Mouse (Mus musculus) C2C12 (cell line): ENCODE measurements at regions not wholly inside any gene's neighbourhood (a gene's known extent, or its start where the extent isn't known, plus 50 kb on each side); places are given as distances from the start of the nearest gene placed in this dataset.

ENCODE experiments used
- CEBPB ChIP-seq: IDR thresholded peaks from one replicate; pipeline ENCODE4 v1.6.1; 2011; ENCODE audit warnings: low read depth, mild to moderate bottlenecking, control low read depth, moderate library complexity
- CTCF ChIP-seq: IDR thresholded peaks from one replicate; pipeline ENCODE4 v1.5.1; 2011; ENCODE audit not compliant: control insufficient read depth, insufficient read depth, insufficient read length
- MAX ChIP-seq: IDR thresholded peaks from one replicate; pipeline ENCODE4 v1.6.1; 2011; ENCODE audit warnings: mild to moderate bottlenecking, control low read depth
- MYOD1 ChIP-seq: IDR thresholded peaks from one replicate; pipeline ENCODE4 v1.6.1; 2011; ENCODE audit warnings: low read depth; ENCODE audit not compliant: control insufficient read depth, insufficient read length
- USF1 ChIP-seq: IDR thresholded peaks from one replicate; pipeline ENCODE4 v1.6.1; 2011; ENCODE audit warnings: low read depth, mild to moderate bottlenecking, control low read depth, moderate library complexity

DNA sequence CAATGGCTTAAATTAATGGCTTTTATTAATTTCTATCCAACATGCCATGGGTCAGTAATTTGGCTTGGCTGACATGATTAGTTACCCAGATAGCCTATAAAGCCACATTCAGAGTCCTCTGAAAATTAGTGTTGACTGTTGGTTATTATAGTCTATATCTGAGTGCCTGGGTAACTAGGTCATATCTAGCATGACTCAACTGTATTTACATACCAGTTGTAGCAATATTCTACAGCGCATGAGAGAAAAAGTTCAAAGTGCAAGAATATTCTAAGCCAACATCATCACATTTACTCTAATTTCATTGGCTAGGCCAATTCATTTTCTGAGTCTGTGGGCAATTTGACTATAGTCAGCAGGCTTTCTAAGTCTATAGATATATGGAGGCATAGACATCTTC is 496.7 kb upstream of the Tenm4 start:
- no peak for TF ChIP-seq CTCF
- no peak for TF ChIP-seq CEBPB
- no peak for TF ChIP-seq MAX
- TF ChIP-seq MYOD1 = no peak
- TF ChIP-seq USF1 = no peak
